Mouse (Mus musculus) gastrocnemius, postnatal 25 days (tissue): ENCODE measurements at regions not wholly inside any gene's neighbourhood (a gene's known extent, or its start where the extent isn't known, plus 50 kb on each side); places are given as distances from the start of the nearest gene placed in this dataset.

Experiments used
- microRNA-seq, 2 experiments: library from miRNA; unstranded; fragments of <30 nt; microRNA quantifications; one replicate each; pipeline ENCODE4 v1.2.0; 2021; ENCODE audit warnings: borderline replicate concordance in 2 of 2

Small RNA genes in the stretch of these regions (microRNA-seq; reads per million reads assigned to microRNA genes)
- gene Gm23154 = 0 reads per million in 2 experiments
